Comparison of ENCODE assay signal across 8 mouse cellular contexts in genomic region chr5:24444746-24445427, GRCm38 (mm10). TPM values are rescaled to one million over a fixed set of nuclear protein-coding genes. Genes with fewer than 3 reads are reported as not detected.
DNase-seq lines count a peak whose midpoint lies in the region; ATAC-seq and TF ChIP-seq lines count a peak whose summit lies in the region.

Gene Fastk (minus strand): TSS chr5:24445287.

- intact Hi-C loops in heart, postnatal 10 days (cut with DNase I): loop anchor here (2.0 kb wide), 1 partner anchor 18 kb away; no protein-coding TSS in a partner anchor

- H3K27ac ChIP-seq in ES-Bruce4 (ENCODE audit: insufficient read depth, low read length): 0 out of 2 replicates have a peak within 1 kb of the TSS, but pooled peaks have one; percentile 10
- H3K27ac ChIP-seq in forebrain, embryonic 14.5 days (ENCODE audit: low read depth, low read length): peak within 1 kb of the TSS; percentile 85
- H3K27ac ChIP-seq in liver, embryonic 16.5 days (ENCODE audit: low read length): peak within 1 kb of the TSS; percentile 89
- peak within 1 kb of the TSS; percentile 86 for H3K27ac ChIP-seq in neural tube, embryonic 12.5 days
- peak within 1 kb of the TSS; percentile 95 for H3K27ac ChIP-seq in stomach, postnatal 0 days (replicated peaks)

- no peaks in the 10 kb centered on the region; the same call in 1 of the 2 replicates for H3K36me3 ChIP-seq in ES-Bruce4 (ENCODE audit: control insufficient read depth, insufficient read depth, low read length, poor library complexity, severe bottlenecking)
- H3K36me3 ChIP-seq in forebrain, embryonic 14.5 days (ENCODE audit: control insufficient read depth, insufficient read depth, low read length): peaks cover 34% of the 10 kb centered on the region
- peaks cover 9% of the 10 kb centered on the region for H3K36me3 ChIP-seq in liver, embryonic 16.5 days (ENCODE audit: control insufficient read depth, insufficient read depth)
- H3K36me3 ChIP-seq in neural tube, embryonic 12.5 days: peaks cover 34% of the 10 kb centered on the region
- H3K36me3 ChIP-seq in stomach, postnatal 0 days (ENCODE audit: control insufficient read depth, insufficient read depth, low read length): peaks cover 22% of the 10 kb centered on the region

- H3K9ac ChIP-seq in ES-Bruce4 (ENCODE audit: low read depth, poor library complexity, severe bottlenecking): peak within 1 kb of the TSS; percentile 92
- H3K9ac ChIP-seq in forebrain, embryonic 14.5 days (ENCODE audit: low read length): peak within 1 kb of the TSS; percentile 95
- peak within 1 kb of the TSS; percentile 92 for H3K9ac ChIP-seq in liver, embryonic 16.5 days (ENCODE audit: low read depth, low read length)
- peak within 1 kb of the TSS; percentile 95 for H3K9ac ChIP-seq in neural tube, embryonic 12.5 days
- H3K9ac ChIP-seq in stomach, postnatal 0 days (ENCODE audit: low read length): peak within 1 kb of the TSS; percentile 90

- TF ChIP-seq POLR2A in ES-Bruce4 (IDR thresholded peaks at IDR 0.05; ENCODE audit: insufficient read depth, low read length): peak; percentile 24

- TF ChIP-seq EP300 in ES-Bruce4 (IDR thresholded peaks at IDR 0.05; ENCODE audit: insufficient read depth, low read depth, low read length): no peak
- TF ChIP-seq EP300 in stomach, postnatal 0 days (optimal IDR thresholded peaks at IDR 0.05): no peak

- WGBS in forebrain, embryonic 14.5 days: under 1% methylated on average over 59 of the region's 60 CpGs
- under 1% methylated on average over 60 of the region's 60 CpGs for WGBS in large intestine, adult 2 months
- under 1% methylated on average over 55 of the region's 60 CpGs for WGBS in liver, embryonic 16.5 days (ENCODE audit: insufficient replicate concordance)
- under 1% methylated on average over 60 of the region's 60 CpGs for WGBS in neural tube, embryonic 12.5 days
- WGBS in stomach, postnatal 0 days: 1% methylated on average over 56 of the region's 60 CpGs

- DNase-seq in cerebellum, adult 11 months: peak; percentile 92
- peak; percentile 97 for DNase-seq in forebrain, embryonic 14.5 days (ENCODE audit: low spot score)
- peak; percentile 95 for DNase-seq in heart, postnatal 10 days
- no peak for DNase-seq in large intestine, adult 2 months (ENCODE audit: low read depth, low spot score)
- DNase-seq in stomach, postnatal 0 days (ENCODE audit: low spot score): peak; percentile 95

- no peak for TF ChIP-seq CTCF in ES-Bruce4 (IDR thresholded peaks at IDR 0.05; ENCODE audit: low read depth, low read length)
- TF ChIP-seq CTCF in stomach, postnatal 0 days (IDR thresholded peaks at IDR 0.05; ENCODE audit: low read depth): no peak

- peak within 1 kb of the TSS; percentile 91 for H3K4me3 ChIP-seq in ES-Bruce4 (ENCODE audit: low read depth, low read length)
- peak within 1 kb of the TSS; percentile 96 for H3K4me3 ChIP-seq in forebrain, embryonic 14.5 days (ENCODE audit: low read depth, low read length)
- peak within 1 kb of the TSS; percentile 94 for H3K4me3 ChIP-seq in liver, embryonic 16.5 days (ENCODE audit: low read depth, low read length)
- peak within 1 kb of the TSS; percentile 93 for H3K4me3 ChIP-seq in neural tube, embryonic 12.5 days
- peak within 1 kb of the TSS; percentile 87 for H3K4me3 ChIP-seq in stomach, postnatal 0 days (ENCODE audit: low read depth, low read length)

- H3K27me3 ChIP-seq in ES-Bruce4 (ENCODE audit: control insufficient read depth, insufficient read depth, low read length, poor library complexity, severe bottlenecking): no peaks in the 10 kb centered on the region
- H3K27me3 ChIP-seq in forebrain, embryonic 14.5 days (replicated peaks; ENCODE audit: control insufficient read depth, insufficient read depth, low read length): no peaks in the 10 kb centered on the region
- no peaks in the 10 kb centered on the region for H3K27me3 ChIP-seq in liver, embryonic 16.5 days (ENCODE audit: control insufficient read depth, insufficient read depth, low read depth, low read length)
- H3K27me3 ChIP-seq in neural tube, embryonic 12.5 days (replicated peaks): no peaks in the 10 kb centered on the region
- H3K27me3 ChIP-seq in stomach, postnatal 0 days (ENCODE audit: control insufficient read depth, insufficient read depth, low read length): no peaks in the 10 kb centered on the region

- H3K4me1 ChIP-seq in ES-Bruce4 (ENCODE audit: control insufficient read depth, insufficient read depth, low read length): peaks cover 2% of the 10 kb centered on the region
- peaks cover 18% of the 10 kb centered on the region for H3K4me1 ChIP-seq in forebrain, embryonic 14.5 days (ENCODE audit: control insufficient read depth, insufficient read depth, low read length)
- H3K4me1 ChIP-seq in liver, embryonic 16.5 days (ENCODE audit: control insufficient read depth, low read depth, low read length): peaks cover 36% of the 10 kb centered on the region
- H3K4me1 ChIP-seq in neural tube, embryonic 12.5 days: peaks cover 31% of the 10 kb centered on the region
- peaks cover 5% of the 10 kb centered on the region for H3K4me1 ChIP-seq in stomach, postnatal 0 days (replicated peaks; ENCODE audit: control insufficient read depth, insufficient read depth)

- peak within 1 kb of the TSS; percentile 97 for H3K4me2 ChIP-seq in forebrain, embryonic 14.5 days (ENCODE audit: low read length)
- peak within 1 kb of the TSS; percentile 96 for H3K4me2 ChIP-seq in liver, embryonic 16.5 days (ENCODE audit: low read depth, low read length)
- H3K4me2 ChIP-seq in neural tube, embryonic 12.5 days (replicated peaks): peak within 1 kb of the TSS; percentile 98
- peak within 1 kb of the TSS; percentile 92 for H3K4me2 ChIP-seq in stomach, postnatal 0 days (replicated peaks; ENCODE audit: low read depth)

- ATAC-seq in forebrain, embryonic 14.5 days: peak; percentile 90
- peak; percentile 84 for ATAC-seq in liver, embryonic 16.5 days (ENCODE audit: low read depth)
- peak; percentile 80 for ATAC-seq in neural tube, embryonic 12.5 days (ENCODE audit: low FRiP score, low read depth)
- ATAC-seq in stomach, postnatal 0 days (ENCODE audit: low FRiP score, low TSS enrichment): peak; percentile 84

- no peaks in the 10 kb centered on the region for H3K9me3 ChIP-seq in ES-Bruce4 (replicated peaks; ENCODE audit: control insufficient read depth, insufficient read depth, low read length, poor library complexity, severe bottlenecking)
- no peaks in the 10 kb centered on the region for H3K9me3 ChIP-seq in forebrain, embryonic 14.5 days (replicated peaks; ENCODE audit: control insufficient read depth, low read length)
- H3K9me3 ChIP-seq in liver, embryonic 16.5 days (replicated peaks; ENCODE audit: control insufficient read depth, low read length): no peaks in the 10 kb centered on the region
- no peaks in the 10 kb centered on the region for H3K9me3 ChIP-seq in neural tube, embryonic 12.5 days
- H3K9me3 ChIP-seq in stomach, postnatal 0 days (ENCODE audit: control insufficient read depth, low read length): no peaks in the 10 kb centered on the region

RNA-seq across cellular contexts. Expression of gene Fastk, which starts in this region (rescaled TPM):
- 51.6 and 59.8 TPM in 2 replicates for polyA plus RNA-seq in ES-Bruce4 (2011; ENCODE audit: insufficient read depth, insufficient read length, low read depth, missing spikeins)
- 89.3 and 94.3 TPM in 2 replicates for polyA plus RNA-seq in forebrain, embryonic 14.5 days (2014; fragmentation: Nextera tagmentation; extraction: Ambion mirVana)
- 100 to 1,000 TPM; 207 to 209 TPM for total RNA-seq in heart, postnatal 10 days (2021)
- polyA plus RNA-seq in large intestine, adult 2 months (2012; rRNA removed): 185 and 240 TPM in 2 replicates
- 44.9 and 53.4 TPM in 2 replicates for polyA plus RNA-seq in liver, embryonic 16.5 days (2015; fragmentation: Nextera tagmentation; extraction: Ambion mirVana)
- polyA plus RNA-seq in neural tube, embryonic 12.5 days (2016; fragmentation: Nextera tagmentation; extraction: Ambion mirVana): 114 TPM in 2 replicates
- polyA plus RNA-seq in stomach, postnatal 0 days (2015; fragmentation: Nextera tagmentation; extraction: Ambion mirVana): 66.6 and 67.9 TPM in 2 replicates

Comparison
In these comparisons a context has a peak if more than half of its experiments do, and no peak if none do; other contexts are left out.
1. H3K27ac ChIP-seq: peak in every context shown above with its lines; median percentile 95 in stomach, postnatal 0 days; 89 in liver, embryonic 16.5 days; 86 in neural tube, embryonic 12.5 days; 85 in forebrain, embryonic 14.5 days; 10 in ES-Bruce4.